Mouse (Mus musculus) cerebellum, adult 2 months (tissue): ENCODE measurements at regions not wholly inside any gene's neighbourhood (a gene's known extent, or its start where the extent isn't known, plus 50 kb on each side); places are given as distances from the start of the nearest gene placed in this dataset.

Experiments used
- DNase-seq, 2 experiments: peaks; one replicate each; pipeline ENCODE4 v3.0.0; 2021
- H3K27ac ChIP-seq: fragments of 200-500 bp; 2 replicates; pipeline ENCODE4 v1.5.1; 2012; ENCODE audit warnings: low read length, control low read depth, inconsistent platforms; ENCODE audit not compliant: insufficient read depth
- H3K27me3 ChIP-seq: fragments of 200-500 bp; 2 replicates; pipeline ENCODE4 v1.6.1; 2012; ENCODE audit warnings: inconsistent platforms, mild to moderate bottlenecking, low read length, moderate library complexity; ENCODE audit not compliant: control insufficient read depth, insufficient read depth
- H3K4me1 ChIP-seq: fragments of 200-500 bp; 2 replicates; pipeline ENCODE4 v1.6.1; 2011; ENCODE audit warnings: low read length; ENCODE audit not compliant: control insufficient read depth, insufficient read depth
- H3K4me3 ChIP-seq: fragments of 200-500 bp; replicated peaks from 2 replicates; pipeline ENCODE3; 2011; ENCODE audit warnings: mild to moderate bottlenecking, low read depth, low read length, control low read depth; ENCODE audit not compliant: insufficient read depth
- CTCF ChIP-seq: fragments of 200-500 bp; IDR thresholded peaks from 2 replicates; pipeline ENCODE4 v1.5.1; 2011; ENCODE audit warnings: low read depth, mild to moderate bottlenecking, control low read depth, low read length, moderate library complexity, borderline replicate concordance; ENCODE audit not compliant: insufficient read depth
- POLR2A ChIP-seq: fragments of 200-500 bp; IDR thresholded peaks from 2 replicates; pipeline ENCODE4 v1.6.1; 2011; ENCODE audit warnings: low read length, control low read depth, borderline replicate concordance; ENCODE audit not compliant: insufficient read depth
- WGBS: fragments of 180-500 bp; shearing (Covaris S2); methylation state at CpG from one replicate; pipeline ENCODE4 v1.1.7; 2018; 5-methylcytosine and 5-hydroxymethylcytosine counted together

- WGBS: 81% methylated on average over 4 of the region's 4 CpGs
Measured at GRCm38 (mm10) chr13:26080302-26080701, 689.7 kb downstream of the Hdgfl1 start.

GRCm38 (mm10) chr13:26079362-26079761 is 690.6 kb downstream of the Hdgfl1 start:
- no peak overlapping the region for H3K27ac ChIP-seq
- no peak for DNase-seq
- no peaks in the 10 kb centered on the region for H3K4me1 ChIP-seq
- H3K27me3 ChIP-seq: no peaks in the 10 kb centered on the region
- WGBS: 95% methylated on average over 1 of the region's 1 CpGs
- no peak overlapping the region for H3K4me3 ChIP-seq
- TF ChIP-seq CTCF (no peak), POLR2A (no peak)

More at GRCm38 (mm10) chr13:26080302-26080701, 689.7 kb downstream of the Hdgfl1 start:
- Histone ChIP-seq H3K4me1 (no peaks in the 10 kb centered on the region), H3K4me3 (no peak overlapping the region), H3K27me3 (no peaks in the 10 kb centered on the region), H3K27ac (no peak overlapping the region)
- TF ChIP-seq POLR2A: no peak
- TF ChIP-seq CTCF: no peak
- no peak for DNase-seq

- Histone ChIP-seq H3K4me1 (no peaks in the 10 kb centered on the region), H3K4me3 (no peak overlapping the region), H3K27ac (no peak overlapping the region), H3K27me3 (no peaks in the 10 kb centered on the region)
- no peak for DNase-seq
- TF ChIP-seq CTCF (no peak), POLR2A (no peak)
- WGBS: 45% methylated on average over 2 of the region's 2 CpGs
Measured at GRCm38 (mm10) chr13:26061322-26061721, 708.6 kb downstream of the Hdgfl1 start.

- Histone ChIP-seq H3K27me3 (no peaks in the 10 kb centered on the region), H3K27ac (no peak overlapping the region), H3K4me3 (no peak overlapping the region), H3K4me1 (no peaks in the 10 kb centered on the region)
- DNase-seq: no peak
- TF ChIP-seq CTCF: no peak
- TF ChIP-seq POLR2A: no peak
Measured at GRCm38 (mm10) chr13:26037699-26038098, 732.3 kb downstream of the Hdgfl1 start.

- H3K27ac ChIP-seq: no peak overlapping the region
- H3K27me3 ChIP-seq: no peaks in the 10 kb centered on the region
- TF ChIP-seq POLR2A (no peak), CTCF (no peak)
- no peaks in the 10 kb centered on the region for H3K4me1 ChIP-seq
- no peak for DNase-seq
- WGBS: 75% methylated on average over 3 of the region's 3 CpGs
- no peak overlapping the region for H3K4me3 ChIP-seq
Measured at GRCm38 (mm10) chr13:26026386-26026785, 743.6 kb downstream of the Hdgfl1 start.

GRCm38 (mm10) chr13:26024696-26025095 is 745.3 kb downstream of the Hdgfl1 start:
- no peak overlapping the region for H3K27ac ChIP-seq
- no peak for DNase-seq
- no peaks in the 10 kb centered on the region for H3K4me1 ChIP-seq

GRCm38 (mm10) chr13:26020491-26020890 is 749.5 kb downstream of the Hdgfl1 start:
- TF ChIP-seq CTCF (no peak), POLR2A (no peak)
- H3K4me1 ChIP-seq: no peaks in the 10 kb centered on the region
- no peaks in the 10 kb centered on the region; the same call in 1 of the 2 replicates for H3K27me3 ChIP-seq
- H3K4me3 ChIP-seq: no peak overlapping the region
- no peak for DNase-seq
- H3K27ac ChIP-seq: no peak overlapping the region
- WGBS: 88% methylated on average over 2 of the region's 2 CpGs

More at GRCm38 (mm10) chr13:26024696-26025095, 745.3 kb downstream of the Hdgfl1 start:
- no peak overlapping the region for H3K4me3 ChIP-seq
- TF ChIP-seq POLR2A (no peak), CTCF (no peak)
- no peaks in the 10 kb centered on the region for H3K27me3 ChIP-seq

- Histone ChIP-seq H3K27ac (no peak overlapping the region), H3K4me3 (no peak overlapping the region), H3K27me3 (no peaks in the 10 kb centered on the region), H3K4me1 (no peaks in the 10 kb centered on the region)
- no peak for DNase-seq
- WGBS: 97% methylated on average over 1 of the region's 1 CpGs
- TF ChIP-seq POLR2A (no peak), CTCF (no peak)
Measured at GRCm38 (mm10) chr13:26009131-26009530, 738.8 kb upstream of the Nrsn1 start.
